Mouse (Mus musculus) small intestine, adult 2 months (tissue): ENCODE results near the gene Haus5.

Experiments used
- CTCF ChIP-seq: fragments of 200-500 bp; IDR thresholded peaks from 2 replicates; pipeline ENCODE4 v1.5.1; 2012; ENCODE audit warnings: low read depth, mild to moderate bottlenecking, control low read depth, inconsistent platforms, low read length, moderate library complexity, mixed read lengths; ENCODE audit not compliant: insufficient replicate concordance, insufficient read length; ENCODE audit errors: extremely low read depth
- POLR2A ChIP-seq: fragments of 200-500 bp; IDR thresholded peaks from 2 replicates; pipeline ENCODE4 v1.6.1; 2012; ENCODE audit warnings: low read depth, mild to moderate bottlenecking, control low read depth, inconsistent platforms, low read length, moderate library complexity

DNA sequence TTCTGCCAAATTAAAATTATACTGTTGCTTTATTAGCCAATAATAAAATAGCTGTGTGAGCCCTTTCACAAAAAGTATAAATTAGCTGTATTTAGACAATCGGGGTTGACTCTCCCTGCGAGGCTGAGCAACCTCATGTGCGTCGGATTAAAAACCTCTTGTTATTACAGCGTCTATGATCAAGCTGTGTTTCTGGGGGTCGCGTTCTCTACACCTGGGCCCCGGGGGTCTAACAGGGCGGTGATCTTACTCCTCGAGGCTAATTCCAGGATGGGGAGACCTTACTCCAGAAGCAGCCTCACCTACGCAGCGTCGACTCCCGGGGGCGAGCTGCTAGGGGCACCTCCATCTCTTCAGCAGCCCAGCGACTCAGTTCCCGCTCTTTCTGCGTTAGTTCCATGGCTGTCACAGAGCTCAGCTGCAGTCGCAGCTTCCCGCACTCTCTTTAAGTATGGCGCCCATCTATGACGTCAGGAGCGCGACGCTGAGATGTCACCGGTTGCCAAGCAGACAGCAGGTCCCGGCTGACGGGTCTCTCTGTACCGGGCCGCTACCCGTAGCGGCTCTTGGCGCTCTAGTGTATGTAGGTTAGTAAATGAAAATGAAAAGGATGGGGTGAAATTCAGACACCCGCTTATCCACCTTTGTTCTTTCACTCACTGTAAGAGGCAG is at the start of gene Haus5:
- TF ChIP-seq POLR2A (no peak), CTCF (no peak)
